Mouse (Mus musculus) gastrocnemius, postnatal 25 days (tissue): Measurements from ENCODE around the gene S100a7a. TPM values are rescaled to one million over a fixed set of nuclear protein-coding genes. Genes with fewer than 3 reads are reported as not detected.

Experiments
- DNase-seq: peaks from one replicate; pipeline ENCODE4 v3.0.0; 2022
- long read RNA-seq, 2 experiments: library from polyadenylated mRNA; stranded (forward); transcript quantifications; one replicate each; pipeline ENCODE4 v2.0.0; 2021
- total RNA-seq, 2 experiments: library from RNA; stranded (reverse); gene quantifications; 1 replicate in 1 of 2; 2 replicates in 1 of 2; pipeline ENCODE4 v1.2.3; 2021

The S100a7a gene
- under 1 TPM; 0.20 to 0.43 TPM for total RNA-seq
- long read RNA-seq, experiment 1, result 0 reads
- long read RNA-seq, experiment 2, result 0 reads

- DNase-seq, result no peak
Measured at GRCm38 (mm10) chr3:90653717-90654116, at the start of gene S100a7a. Gene S100a7a (plus strand): TSS chr3:90654017.

DNA sequence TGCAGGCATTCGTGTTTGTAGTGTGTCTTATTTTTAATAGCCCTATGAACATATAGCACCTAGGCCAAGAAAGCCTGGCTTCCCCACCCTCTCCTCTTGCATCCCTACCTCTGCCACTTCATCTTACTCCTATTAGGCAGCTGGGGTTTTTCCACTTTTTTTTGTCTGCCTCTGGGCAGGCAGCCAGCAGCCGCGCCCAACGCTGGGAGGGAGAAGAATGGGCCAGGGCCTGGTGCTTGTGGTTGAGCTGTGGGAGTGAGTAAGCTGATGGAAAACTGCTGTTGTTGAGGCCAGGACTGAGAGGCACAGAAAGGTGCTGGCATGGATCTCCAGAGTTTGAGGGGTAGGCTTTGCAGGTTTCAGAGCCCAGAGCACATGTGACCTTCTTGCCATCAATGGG lies 49.4 kb upstream of the S100a7a start:
- peak; percentile 87 for DNase-seq

DNA sequence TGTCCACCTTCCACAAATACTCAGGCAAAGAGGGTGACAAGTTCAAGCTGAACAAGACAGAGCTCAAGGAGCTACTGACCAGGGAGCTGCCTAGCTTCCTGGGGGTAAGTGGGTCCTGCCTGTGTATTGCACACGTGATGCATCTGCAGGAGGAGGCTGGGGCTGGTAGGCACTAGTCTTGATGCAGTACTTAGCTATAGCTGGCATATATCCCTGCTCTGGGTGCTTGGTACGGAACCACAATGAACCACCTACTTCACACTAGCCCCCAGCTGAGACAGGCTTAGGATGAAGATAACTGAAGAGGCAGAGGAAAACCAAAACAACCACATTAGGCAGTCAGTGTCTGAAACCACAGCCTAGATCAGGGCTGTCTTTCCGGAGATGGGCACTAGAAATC lies 48.8 kb upstream of the S100a7a start:
- no peak for DNase-seq

DNA sequence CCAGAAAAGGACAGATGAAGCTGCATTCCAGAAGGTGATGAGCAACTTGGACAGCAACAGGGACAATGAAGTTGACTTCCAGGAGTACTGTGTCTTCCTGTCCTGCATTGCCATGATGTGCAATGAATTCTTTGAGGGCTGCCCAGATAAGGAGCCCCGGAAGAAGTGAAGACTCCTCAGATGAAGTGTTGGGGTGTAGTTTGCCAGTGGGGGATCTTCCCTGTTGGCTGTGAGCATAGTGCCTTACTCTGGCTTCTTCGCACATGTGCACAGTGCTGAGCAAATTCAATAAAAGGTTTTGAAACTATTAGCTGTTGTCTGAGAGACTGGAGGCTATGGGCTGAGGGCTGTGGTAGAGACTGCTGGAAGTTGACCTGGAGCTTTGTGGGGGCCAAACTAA lies 48.1 kb upstream of the S100a7a start:
- no peak for DNase-seq

DNA sequence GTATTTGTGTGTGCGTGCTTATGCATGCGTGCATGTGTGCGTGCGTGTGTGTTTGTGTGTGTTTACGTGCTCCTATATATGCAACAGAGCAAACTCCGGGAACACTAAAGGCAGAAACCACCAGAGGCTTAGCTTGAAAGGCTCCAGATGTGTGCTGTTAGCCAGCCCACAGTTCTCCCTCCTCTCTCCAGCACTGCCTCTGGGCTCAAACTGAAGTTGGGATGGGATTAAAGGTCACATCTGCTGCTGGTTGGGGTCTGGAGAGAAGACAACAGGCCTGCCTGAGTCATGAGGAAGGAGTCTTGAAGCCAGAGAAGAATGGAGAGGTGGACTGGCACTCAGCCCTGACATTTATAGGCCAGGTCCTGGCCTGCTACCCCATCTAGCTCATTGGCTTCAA lies 47.6 kb upstream of the S100a7a start:
- peak; percentile 67 for DNase-seq

DNA sequence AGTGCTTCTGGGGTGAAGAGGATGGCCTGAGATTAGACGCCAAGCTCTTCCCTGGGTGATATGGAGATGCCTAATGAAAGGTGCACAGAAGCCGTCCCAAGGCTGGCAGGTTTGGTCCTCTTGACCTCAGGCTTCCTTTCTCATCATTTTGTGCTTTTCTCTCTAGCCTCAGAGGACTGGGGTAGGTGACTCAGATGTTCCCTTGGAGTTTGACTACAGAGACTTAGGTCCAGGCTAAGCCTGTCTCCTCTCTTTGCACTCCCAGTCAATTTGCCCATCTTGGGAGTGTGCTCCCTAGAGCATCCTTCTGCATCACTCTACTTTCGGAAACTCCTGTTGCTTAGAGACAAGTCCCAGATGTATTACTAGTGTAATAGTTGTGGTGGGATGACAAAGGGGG lies 46.5 kb upstream of the S100a7a start:
- DNase-seq, result no peak

GRCm38 (mm10) chr3:90608223-90608622 lies 45.6 kb upstream of the S100a7a start, which contains the start of gene S100a5:
Gene S100a5 (plus strand): TSS chr3:90608523.
- no peak for DNase-seq

DNA sequence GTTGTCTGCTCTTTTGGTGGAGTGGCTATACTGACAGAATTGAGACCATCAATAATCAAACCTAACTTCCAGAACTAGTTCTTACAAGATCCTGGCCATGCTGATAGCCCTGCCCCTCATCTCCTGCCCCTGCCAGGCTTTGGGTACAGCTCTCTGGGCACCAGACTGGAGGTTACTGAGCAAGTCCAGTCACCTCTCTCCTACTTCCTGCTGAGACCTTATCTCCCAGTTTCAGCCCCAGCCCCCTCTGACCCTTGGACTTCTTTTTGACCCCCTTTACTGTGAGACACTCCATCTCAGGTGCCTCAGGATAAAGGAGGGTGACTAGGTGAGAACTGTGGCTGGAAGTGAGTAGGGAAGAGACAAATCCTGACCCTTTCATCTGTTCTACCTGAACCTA lies 44.7 kb upstream of the S100a7a start:
- no peak for DNase-seq

DNA sequence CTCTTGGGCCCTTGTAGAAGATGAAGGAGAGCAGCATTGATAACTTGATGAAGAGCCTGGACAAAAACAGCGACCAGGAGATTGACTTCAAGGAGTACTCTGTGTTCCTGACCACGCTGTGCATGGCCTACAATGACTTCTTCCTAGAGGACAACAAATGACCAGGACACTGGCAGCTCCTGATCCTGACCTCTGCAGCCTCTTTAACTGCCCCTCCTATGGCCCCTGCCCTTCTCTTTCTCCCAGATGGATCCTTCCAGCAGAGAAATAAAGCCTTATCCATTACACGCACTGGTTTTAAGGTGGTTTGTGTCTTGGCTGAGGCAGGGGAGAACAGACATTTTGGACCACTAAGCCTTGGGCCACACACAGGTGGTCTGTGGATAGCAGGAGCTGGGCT lies 42.3 kb upstream of the S100a7a start:
- no peak for DNase-seq

DNA sequence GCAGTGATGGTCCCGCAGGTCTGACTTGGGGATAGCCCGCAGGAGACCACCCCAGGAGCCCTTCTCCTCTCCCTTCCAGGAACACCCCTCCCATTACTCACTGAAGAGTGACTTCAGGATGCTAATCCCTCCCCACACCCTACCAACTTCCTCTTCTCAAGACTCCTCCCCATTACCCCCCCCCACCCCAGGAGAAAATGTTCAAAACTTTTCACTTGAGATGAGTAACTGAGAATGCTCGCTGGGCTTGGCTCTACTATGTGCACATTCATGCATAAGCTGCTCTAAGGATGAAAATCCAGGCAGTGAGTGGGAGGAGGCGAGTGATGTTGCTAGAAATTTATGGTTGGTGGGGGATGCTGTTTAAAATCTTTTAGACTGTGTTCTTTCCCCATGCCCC lies 41.8 kb upstream of the S100a7a start:
- DNase-seq, result no peak

DNA sequence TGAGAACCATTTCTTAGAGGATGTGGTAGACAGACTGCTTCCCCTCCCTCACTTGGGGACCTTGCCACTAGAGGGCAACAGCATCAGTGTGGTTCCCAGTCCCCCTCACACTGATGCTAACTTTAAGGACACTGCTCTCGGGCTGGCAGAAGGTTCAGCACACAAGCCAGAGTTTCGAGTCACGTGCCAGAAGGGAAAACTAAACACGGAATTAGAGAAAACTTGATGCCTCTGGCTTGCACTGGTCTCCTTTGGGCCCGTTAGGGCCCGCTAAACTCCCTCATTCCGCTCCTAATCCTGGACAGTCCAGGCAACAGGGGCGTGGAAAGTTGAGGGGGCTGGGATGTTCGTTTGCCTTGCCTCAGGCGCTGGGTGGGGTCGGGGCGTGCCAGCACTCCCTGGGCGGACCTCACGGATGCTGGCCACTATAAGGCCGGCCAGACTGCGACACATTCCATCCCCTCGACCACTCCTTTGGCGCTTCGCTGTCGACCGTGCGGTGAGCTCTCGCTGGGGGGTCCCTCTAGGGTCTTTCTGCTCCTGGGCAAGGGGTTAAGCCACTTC lies 41.0 kb upstream of the S100a7a start, which contains the start of gene S100a6:
Gene S100a6 (plus strand): TSS at position 155 of the 564 bp plus-strand sequence.
- peak; percentile 82 for DNase-seq

DNA sequence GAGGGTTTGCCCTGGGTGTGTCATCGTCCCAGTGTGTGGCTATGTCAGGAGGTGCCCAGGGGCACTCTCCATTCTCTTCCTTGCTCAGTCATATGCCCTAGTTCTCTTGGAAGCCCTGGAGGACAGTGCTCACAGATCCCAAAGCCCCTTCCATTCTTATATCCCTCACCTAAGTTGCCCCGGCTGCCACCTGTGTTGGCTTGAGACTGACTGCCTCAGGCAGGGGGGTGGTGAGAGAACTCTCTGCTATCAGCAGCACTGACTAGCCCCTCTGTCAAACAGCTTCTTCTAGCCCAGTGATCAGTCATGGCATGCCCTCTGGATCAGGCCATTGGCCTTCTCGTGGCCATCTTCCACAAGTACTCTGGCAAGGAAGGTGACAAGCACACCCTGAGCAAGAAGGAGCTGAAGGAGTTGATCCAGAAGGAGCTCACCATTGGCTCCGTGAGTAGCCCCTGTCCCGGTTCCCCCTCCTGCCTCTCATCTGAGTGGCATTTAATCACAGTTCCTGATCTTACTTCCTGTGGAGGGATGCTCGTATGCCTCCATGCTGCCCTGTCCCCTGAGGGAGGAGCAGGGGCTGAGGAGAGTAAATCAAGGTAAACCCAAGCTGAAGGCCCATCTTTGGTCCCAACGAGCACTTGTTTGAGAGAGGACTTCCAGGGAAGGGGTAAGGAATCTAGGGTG lies 40.2 kb upstream of the S100a7a start:
- DNase-seq, result no peak

DNA sequence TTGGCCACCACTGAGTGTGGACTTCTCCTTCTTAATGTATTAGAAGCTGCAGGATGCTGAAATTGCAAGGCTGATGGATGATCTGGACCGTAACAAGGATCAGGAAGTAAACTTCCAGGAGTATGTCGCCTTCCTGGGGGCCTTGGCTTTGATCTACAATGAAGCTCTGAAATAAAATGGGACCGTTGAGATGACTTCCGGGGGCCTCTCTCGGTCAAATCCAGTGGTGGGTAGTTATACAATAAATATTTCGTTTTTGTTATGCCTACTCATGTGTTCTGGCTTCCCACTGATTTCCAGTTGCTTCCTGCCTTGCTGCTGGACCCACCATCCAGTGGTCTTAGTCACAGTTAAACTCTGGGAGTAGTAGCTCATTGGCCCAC lies 39.7 kb upstream of the S100a7a start:
- DNase-seq, result no peak

- DNase-seq, result no peak
Measured at GRCm38 (mm10) chr3:90614611-90615251, 39.1 kb upstream of the S100a7a start.

- DNase-seq, result peak; percentile 66
Measured at GRCm38 (mm10) chr3:90615415-90615814, 38.4 kb upstream of the S100a7a start.

GRCm38 (mm10) chr3:90615911-90616310 lies 37.9 kb upstream of the S100a7a start:
- DNase-seq, result no peak

- DNase-seq, result no peak
Measured at GRCm38 (mm10) chr3:90617586-90617985, 36.2 kb upstream of the S100a7a start.

- DNase-seq, result no peak
Measured at GRCm38 (mm10) chr3:90621552-90621951, 32.3 kb upstream of the S100a7a start.

GRCm38 (mm10) chr3:90623435-90624071 lies 30.3 kb upstream of the S100a7a start:
- DNase-seq, result no peak

DNA sequence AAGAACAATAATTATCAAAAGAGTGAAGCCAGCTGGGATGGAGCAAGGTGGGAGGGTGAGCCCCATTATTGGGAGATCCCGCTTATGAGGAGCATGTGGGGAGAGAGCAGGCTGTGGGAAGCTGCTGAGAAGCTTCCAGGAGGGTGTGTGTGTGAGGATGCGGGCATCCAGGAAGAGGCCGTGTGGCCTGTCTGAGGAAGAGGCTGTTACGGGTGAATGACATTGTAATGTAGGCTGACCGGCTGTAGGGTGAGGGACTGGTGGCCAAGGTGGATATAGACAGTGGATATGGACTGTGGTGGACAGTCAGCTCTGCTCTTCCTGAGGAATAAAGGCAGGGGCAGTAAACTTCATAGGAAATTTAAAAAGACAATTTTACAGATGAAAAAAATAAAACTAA lies 28.3 kb upstream of the S100a7a start:
- no peak for DNase-seq

GRCm38 (mm10) chr3:90626266-90627021 lies 27.4 kb upstream of the S100a7a start:
- no peak for DNase-seq

- DNase-seq, result no peak
Measured at GRCm38 (mm10) chr3:90627366-90627765, 26.5 kb upstream of the S100a7a start.
